Mouse (Mus musculus): ENCODE measurements around the gene Lrrc66. TPM values are rescaled to one million over a fixed set of nuclear protein-coding genes. Genes with fewer than 3 reads are reported as not detected.

Gene Lrrc66
- total RNA-seq (2023), result not detected

DNA sequence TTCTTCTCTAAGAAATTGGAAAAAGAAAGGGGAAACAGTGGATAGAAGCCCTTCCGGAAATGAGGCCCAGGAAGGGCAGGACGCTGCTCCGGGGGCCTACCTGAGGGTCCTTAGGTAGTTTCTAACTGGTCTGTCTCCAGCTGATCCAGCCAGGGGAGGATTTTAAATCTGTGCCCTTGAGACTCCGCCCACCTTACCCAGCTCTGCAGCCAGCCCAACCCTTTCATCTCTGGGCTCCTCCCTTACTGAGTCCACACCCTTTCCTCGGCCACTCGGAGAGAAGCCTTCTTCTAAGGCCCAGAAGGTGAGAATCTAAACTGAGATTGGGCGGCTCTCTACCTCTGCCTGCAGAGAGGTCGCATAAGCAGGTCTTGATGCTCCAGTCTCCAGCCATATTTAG lies at the start of gene Lrrc66:
TSS of gene Lrrc66 (minus strand) at position 236 of the 400 bp plus-strand sequence.

DNA sequence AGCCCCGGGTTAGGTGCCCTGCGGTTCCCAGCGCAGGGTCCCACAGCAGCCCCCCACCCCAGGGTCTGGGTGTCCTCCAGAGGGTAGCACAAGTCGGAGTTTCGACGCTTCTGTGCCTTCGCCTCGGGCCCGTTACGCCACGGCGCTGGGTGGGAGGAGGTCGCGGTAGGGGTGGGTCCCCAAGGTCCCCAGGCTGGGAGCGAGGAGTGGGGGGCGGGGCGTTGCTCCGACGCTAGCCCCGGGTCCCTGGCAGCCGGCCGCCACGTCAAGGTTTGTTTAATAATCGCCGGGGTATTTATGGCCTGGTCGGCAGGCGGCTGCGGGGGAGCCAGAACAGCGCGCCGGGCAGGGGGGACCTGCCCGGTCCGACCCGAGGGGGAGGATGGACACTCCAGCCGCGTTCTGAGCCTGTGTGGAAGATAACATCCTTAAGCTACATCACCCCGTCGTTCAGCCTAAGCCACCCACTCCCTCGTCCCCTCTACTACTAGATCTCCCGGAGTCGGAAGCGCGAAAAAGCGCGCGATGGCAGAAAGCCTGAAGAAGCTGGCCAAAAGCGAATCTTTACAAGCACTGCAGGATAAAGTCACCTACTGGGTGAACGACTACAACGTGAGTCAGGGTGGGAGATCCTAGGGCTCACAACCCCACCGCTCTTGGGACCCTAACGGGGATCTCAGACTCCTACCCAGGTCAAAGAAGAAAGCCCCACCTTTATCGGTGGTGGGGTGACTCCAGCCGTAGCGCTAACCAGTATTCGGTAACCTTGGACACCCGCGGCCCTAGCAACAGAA lies 18.9 kb upstream of the Lrrc66 start, which contains the start of gene Spata18:
TSS of gene Spata18 (plus strand) at position 319 of the 794 bp plus-strand sequence.

GRCm38 (mm10) chr5:73647261-73647900 lies 15.1 kb upstream of the Lrrc66 start, which contains the start of gene Sgcb:
Gene Sgcb, minus strand, starts transcription at chr5:73647790.

Other genes starting within 250 kb of the Lrrc66 start
- not detected for gene Cwh43, start 226.5 kb downstream of the Lrrc66 start, total RNA-seq (2023)
- 16.7 TPM for gene Dcun1d4, start 151.5 kb downstream of the Lrrc66 start, total RNA-seq (2023)
- 11.1 TPM for gene Sgcb, start 15.3 kb upstream of the Lrrc66 start, total RNA-seq (2023)
- gene Spata18, start 18.9 kb upstream of the Lrrc66 start, total RNA-seq (2023), result not detected

Data from CD4-positive naive resting alpha-beta T cell, adult 76 days (primary cell).